Mouse (Mus musculus): ENCODE measurements at regions not wholly inside any gene's neighbourhood (a gene's known extent, or its start where the extent isn't known, plus 50 kb on each side); places are given as distances from the start of the nearest gene placed in this dataset.
A peak's percentile ranks its signal among the peaks of the same experiment; 100 is the strongest.
"Not testable (repeated sequence)": the region's sequence is repeated elsewhere in the genome, so short reads cannot be mapped to it uniquely, and the experiment has no call there.

DNA sequence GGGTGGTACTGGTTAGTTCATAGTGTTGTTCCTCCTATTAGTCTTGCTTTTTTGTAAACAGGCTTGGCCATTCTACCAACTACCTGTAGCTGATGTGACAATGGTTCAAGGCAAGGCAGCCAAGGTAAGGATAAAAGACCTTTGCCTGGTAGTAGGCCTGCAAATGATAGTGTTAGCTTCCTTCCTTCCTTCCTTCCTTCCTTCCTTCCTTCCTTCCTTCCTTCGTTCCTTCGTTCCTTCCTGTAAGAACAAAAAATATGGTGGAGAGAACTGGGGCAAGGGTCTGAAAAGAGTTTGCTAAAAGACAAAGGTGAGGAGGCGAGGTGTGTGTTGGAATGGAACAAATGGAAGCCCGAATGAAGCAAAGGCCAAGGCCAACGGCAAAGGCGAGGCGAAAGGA lies 84.8 kb upstream of the Ezh2 start:
- not testable (repeated sequence) for H3K4me2 ChIP-seq; ATAC-seq (ENCODE audit: extremely low read depth, insufficient number of reproducible peaks, low FRiP score, low TSS enrichment); H3K4me1 ChIP-seq; H3K4me3 ChIP-seq; H3K36me3 ChIP-seq; H3K27ac ChIP-seq (replicated peaks); H3K9ac ChIP-seq; H3K27me3 ChIP-seq (replicated peaks); H3K9me3 ChIP-seq
- 63% methylated on average over 2 of the region's 7 CpGs for WGBS

DNA sequence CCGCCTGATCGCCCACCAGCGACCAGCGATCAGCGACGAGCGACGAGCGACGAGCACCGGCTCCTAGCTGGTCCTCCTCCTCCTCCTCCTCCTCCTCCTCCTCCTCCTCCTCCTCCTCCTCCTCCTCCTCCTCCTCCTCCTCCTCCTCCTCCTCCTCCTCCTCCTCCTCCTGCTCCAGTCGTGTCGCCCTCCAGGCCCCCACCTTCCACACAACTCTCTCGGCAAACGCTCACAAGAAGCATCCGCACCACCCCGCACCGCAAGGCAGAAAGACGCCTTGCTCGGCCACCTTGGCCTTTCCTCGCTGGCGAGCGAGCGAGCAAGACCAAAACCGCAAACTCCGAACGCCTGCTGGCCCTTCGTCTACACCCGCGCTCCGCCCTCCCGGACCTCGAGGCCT lies 77.6 kb upstream of the Ezh2 start:
- H3K27me3 ChIP-seq (replicated peaks); H3K4me1 ChIP-seq; H3K27ac ChIP-seq (replicated peaks); ATAC-seq (ENCODE audit: extremely low read depth, insufficient number of reproducible peaks, low FRiP score, low TSS enrichment); H3K36me3 ChIP-seq; H3K9me3 ChIP-seq: not testable (repeated sequence)
- Histone ChIP-seq H3K4me3 (peak overlapping the region; percentile 43), H3K4me2 (peak overlapping the region; percentile 58), H3K9ac (peak overlapping the region; percentile 59)
- WGBS = 11% methylated on average over 14 of the region's 33 CpGs

- WGBS = 53% methylated on average over 3 of the region's 3 CpGs
These were observed 57.7 kb upstream of the Ezh2 start for GRCm38 (mm10) chr6:47652880-47653279.

DNA sequence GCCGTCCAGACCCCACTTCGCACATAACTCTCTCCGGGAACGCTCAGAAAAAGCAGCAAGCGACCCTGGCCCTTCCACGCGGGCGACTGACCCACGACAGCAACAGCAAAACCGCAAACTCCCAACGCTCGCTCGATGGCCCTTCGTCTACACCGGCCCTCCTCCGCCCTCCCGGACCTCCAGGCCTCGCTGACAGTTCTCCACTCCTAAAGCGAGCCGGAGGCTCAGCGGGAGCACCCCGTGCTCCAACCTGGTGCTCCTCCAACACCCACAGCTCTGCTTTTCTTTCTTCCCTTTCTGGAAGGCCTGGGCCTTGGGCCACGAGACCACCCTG lies 56.2 kb upstream of the Ezh2 start:
- 2% methylated on average over 22 of the region's 23 CpGs for WGBS

More at GRCm38 (mm10) chr6:47652880-47653279, 57.7 kb upstream of the Ezh2 start:
- H3K4me3 ChIP-seq; H3K9ac ChIP-seq; H3K4me2 ChIP-seq; H3K9me3 ChIP-seq; ATAC-seq (ENCODE audit: extremely low read depth, insufficient number of reproducible peaks, low FRiP score, low TSS enrichment); H3K27ac ChIP-seq (replicated peaks); H3K4me1 ChIP-seq; H3K36me3 ChIP-seq: not testable (repeated sequence)
- H3K27me3 ChIP-seq (replicated peaks) = peaks cover 12% of the 10 kb centered on the region; the same call in 1 of the 2 replicates

DNA sequence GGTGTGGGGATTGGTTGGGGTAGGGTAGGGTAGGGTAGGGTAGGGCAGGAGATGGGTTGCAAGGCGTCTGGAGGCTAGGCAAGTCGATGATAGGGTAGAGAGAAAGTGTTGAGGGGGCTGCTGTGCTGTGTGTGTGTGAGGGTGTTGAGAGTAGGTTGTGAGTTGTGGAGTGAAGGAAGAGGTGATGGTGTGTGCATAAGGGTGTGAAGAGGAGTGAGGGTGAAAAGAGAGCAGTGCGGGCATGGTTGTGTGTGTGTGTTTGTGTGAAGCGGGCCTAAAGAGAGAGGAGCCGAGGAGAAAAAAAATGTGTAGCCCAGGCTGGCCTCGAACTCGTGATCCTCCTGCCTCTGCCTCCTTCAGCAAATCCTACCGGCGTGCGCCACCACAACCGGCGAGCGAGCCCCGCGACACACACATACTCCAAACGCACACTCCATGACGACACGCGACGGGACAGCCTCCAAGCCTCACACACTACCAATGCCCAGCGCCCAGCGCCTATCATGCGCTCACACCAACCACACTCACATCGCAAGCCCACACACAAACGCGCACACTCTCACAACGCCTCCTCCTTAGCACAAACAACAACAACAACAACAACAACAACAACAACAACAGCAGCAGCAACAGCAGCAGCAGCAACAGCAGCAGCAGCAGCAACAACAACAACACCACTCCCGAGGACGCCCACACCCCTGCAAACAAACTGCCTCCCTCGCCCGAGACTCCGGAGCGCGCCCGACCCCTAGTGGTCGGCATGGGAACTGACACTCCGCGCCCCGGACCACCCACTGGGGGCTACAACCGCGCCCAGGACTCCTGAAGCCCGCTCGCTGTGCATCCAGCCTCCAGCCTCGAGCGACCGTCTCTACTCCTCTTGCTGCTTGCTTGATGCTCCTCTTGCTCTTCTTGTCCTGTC lies 55.6 kb upstream of the Ezh2 start:
- peak overlapping the region; percentile 80 for H3K4me2 ChIP-seq
- 3% methylated on average over 46 of the region's 46 CpGs for WGBS

More for the DNA sequence above, 56.2 kb upstream of the Ezh2 start:
- H3K4me2 ChIP-seq = peak overlapping the region; percentile 80
- H3K27me3 ChIP-seq (replicated peaks) = peaks cover 12% of the 10 kb centered on the region; the same call in 1 of the 2 replicates
- H3K36me3 ChIP-seq; H3K9me3 ChIP-seq; ATAC-seq (ENCODE audit: extremely low read depth, insufficient number of reproducible peaks, low FRiP score, low TSS enrichment); H3K4me1 ChIP-seq; H3K27ac ChIP-seq (replicated peaks): not testable (repeated sequence)
- H3K9ac ChIP-seq = peak overlapping the region; percentile 77
- H3K4me3 ChIP-seq = peak overlapping the region; percentile 64

GRCm38 (mm10) chr6:47649961-47650360 lies 54.8 kb upstream of the Ezh2 start:
- H3K4me3 ChIP-seq = no peak overlapping the region

More for the DNA sequence above, 55.6 kb upstream of the Ezh2 start:
- Histone ChIP-seq H3K9me3 (no peaks in the 10 kb centered on the region), H3K4me3 (peak overlapping the region; percentile 64), H3K27ac (replicated peaks) (no peak overlapping the region), H3K9ac (peak overlapping the region; percentile 77), H3K27me3 (replicated peaks) (peaks cover 12% of the 10 kb centered on the region; the same call in 1 of the 2 replicates), H3K4me1 (no peaks in the 10 kb centered on the region), H3K36me3 (no peaks in the 10 kb centered on the region)
- peak; percentile 83 for ATAC-seq (ENCODE audit: extremely low read depth, insufficient number of reproducible peaks, low FRiP score, low TSS enrichment)

DNA sequence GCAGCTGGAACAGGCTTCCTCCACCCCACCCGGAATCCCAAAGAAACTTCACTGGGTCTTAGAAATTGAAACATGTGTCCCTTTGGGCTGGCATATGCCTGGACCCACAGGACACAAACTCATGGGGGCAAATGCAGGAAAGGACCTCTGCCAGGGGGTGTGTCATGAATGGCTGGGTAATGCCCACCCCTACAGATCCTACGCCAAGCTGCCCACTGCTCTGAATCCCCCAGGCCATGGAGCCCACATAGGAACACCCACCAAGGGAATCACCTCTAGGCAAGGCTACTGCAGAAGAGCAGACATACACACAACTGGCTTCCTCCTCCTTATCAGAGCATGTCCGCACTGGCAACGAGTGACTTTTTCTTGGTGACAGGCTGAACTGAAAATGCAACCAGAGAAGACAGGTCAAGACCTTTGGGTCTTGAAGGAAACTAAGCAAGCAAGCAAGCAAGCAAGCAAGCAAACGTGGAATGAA lies 54.4 kb upstream of the Ezh2 start:
- ATAC-seq (ENCODE audit: extremely low read depth, insufficient number of reproducible peaks, low FRiP score, low TSS enrichment) = no peak
- 52% methylated on average over 5 of the region's 5 CpGs for WGBS

More at GRCm38 (mm10) chr6:47649961-47650360, 54.8 kb upstream of the Ezh2 start:
- Histone ChIP-seq H3K4me2 (no peak overlapping the region), H3K4me1 (no peaks in the 10 kb centered on the region), H3K9ac (no peak overlapping the region), H3K36me3 (no peaks in the 10 kb centered on the region), H3K9me3 (no peaks in the 10 kb centered on the region), H3K27me3 (replicated peaks) (peaks cover 12% of the 10 kb centered on the region; the same call in 1 of the 2 replicates), H3K27ac (replicated peaks) (no peak overlapping the region)
- 80% methylated on average over 6 of the region's 6 CpGs for WGBS
- ATAC-seq (ENCODE audit: extremely low read depth, insufficient number of reproducible peaks, low FRiP score, low TSS enrichment) = no peak

DNA sequence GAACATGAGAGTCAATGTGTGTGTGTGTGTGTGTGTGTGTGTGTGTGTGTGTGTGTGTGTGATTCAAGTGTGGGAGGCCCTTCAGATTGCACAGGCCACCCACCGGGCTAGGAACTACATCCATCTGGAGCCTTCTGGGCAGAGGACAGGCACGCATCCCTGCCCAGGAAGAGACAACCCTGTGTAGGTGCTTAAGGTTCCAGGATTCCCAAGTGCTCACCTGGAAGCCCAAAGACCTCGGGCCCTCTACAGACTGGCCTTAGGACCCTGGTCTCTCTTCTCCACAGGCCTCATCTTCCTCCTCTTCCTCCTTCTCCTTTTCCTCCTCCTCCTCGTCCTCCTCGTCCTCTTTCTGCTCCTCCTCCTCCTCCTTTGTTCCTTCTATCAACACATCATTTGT lies 53.8 kb upstream of the Ezh2 start:
- no peak for ATAC-seq (ENCODE audit: extremely low read depth, insufficient number of reproducible peaks, low FRiP score, low TSS enrichment)
- H3K27me3 ChIP-seq (replicated peaks) = peaks cover 14% of the 10 kb centered on the region; the same call in 1 of the 2 replicates
- H3K36me3 ChIP-seq = no peaks in the 10 kb centered on the region
- 73% methylated on average over 5 of the region's 5 CpGs for WGBS
- no peaks in the 10 kb centered on the region for H3K4me1 ChIP-seq
- no peak overlapping the region for H3K4me3 ChIP-seq
- no peaks in the 10 kb centered on the region for H3K9me3 ChIP-seq
- H3K9ac ChIP-seq = no peak overlapping the region
- no peak overlapping the region for H3K4me2 ChIP-seq
- H3K27ac ChIP-seq (replicated peaks) = no peak overlapping the region

More for the DNA sequence above, 54.4 kb upstream of the Ezh2 start:
- H3K9me3 ChIP-seq = no peaks in the 10 kb centered on the region
- H3K27ac ChIP-seq (replicated peaks) = no peak overlapping the region
- no peaks in the 10 kb centered on the region for H3K36me3 ChIP-seq
- H3K4me1 ChIP-seq = no peaks in the 10 kb centered on the region
- no peak overlapping the region for H3K9ac ChIP-seq
- no peak overlapping the region for H3K4me2 ChIP-seq
- no peak overlapping the region for H3K4me3 ChIP-seq
- H3K27me3 ChIP-seq (replicated peaks) = peaks cover 12% of the 10 kb centered on the region; the same call in 1 of the 2 replicates

GRCm38 (mm10) chr6:47648316-47648715 lies 53.2 kb upstream of the Ezh2 start:
- H3K4me1 ChIP-seq = no peaks in the 10 kb centered on the region
- ATAC-seq (ENCODE audit: extremely low read depth, insufficient number of reproducible peaks, low FRiP score, low TSS enrichment) = no peak
- no peak overlapping the region for H3K27ac ChIP-seq (replicated peaks)
- no peak overlapping the region for H3K4me2 ChIP-seq
- no peaks in the 10 kb centered on the region for H3K36me3 ChIP-seq
- peaks cover 16% of the 10 kb centered on the region; the same call in 1 of the 2 replicates for H3K27me3 ChIP-seq (replicated peaks)
- WGBS = 80% methylated on average over 7 of the region's 7 CpGs
- no peaks in the 10 kb centered on the region for H3K9me3 ChIP-seq
- H3K4me3 ChIP-seq = no peak overlapping the region
- no peak overlapping the region for H3K9ac ChIP-seq

DNA sequence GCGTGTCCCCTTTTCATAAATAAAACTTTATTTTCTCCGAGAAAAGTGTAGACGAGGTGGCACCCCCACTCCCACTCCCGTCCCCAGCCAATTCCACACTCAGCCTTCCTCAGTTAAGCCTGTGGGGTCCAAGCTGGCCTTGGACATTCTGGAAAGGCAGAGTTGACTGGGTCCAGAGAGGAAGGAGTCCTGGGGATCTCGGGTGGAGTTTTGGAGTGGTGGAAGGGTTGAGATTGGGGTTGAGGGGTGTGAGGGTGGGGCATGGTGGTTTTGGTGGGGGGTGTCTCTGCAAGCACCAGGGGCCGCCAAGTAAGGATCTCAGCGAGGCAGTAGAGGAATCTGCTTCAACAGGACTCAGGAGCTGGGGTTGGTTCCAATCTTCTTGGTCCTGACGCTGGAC lies 52.7 kb upstream of the Ezh2 start:
- peaks cover 15% of the 10 kb centered on the region; the same call in 1 of the 2 replicates for H3K27me3 ChIP-seq (replicated peaks)
- H3K4me3 ChIP-seq = no peak overlapping the region
- no peaks in the 10 kb centered on the region for H3K9me3 ChIP-seq
- no peaks in the 10 kb centered on the region for H3K4me1 ChIP-seq
- no peak for ATAC-seq (ENCODE audit: extremely low read depth, insufficient number of reproducible peaks, low FRiP score, low TSS enrichment)
- no peak overlapping the region for H3K27ac ChIP-seq (replicated peaks)
- no peak overlapping the region for H3K9ac ChIP-seq
- 70% methylated on average over 8 of the region's 8 CpGs for WGBS
- no peaks in the 10 kb centered on the region for H3K36me3 ChIP-seq
- no peak overlapping the region for H3K4me2 ChIP-seq

- H3K4me1 ChIP-seq = no peaks in the 10 kb centered on the region
- H3K36me3 ChIP-seq = no peaks in the 10 kb centered on the region
- H3K4me3 ChIP-seq = no peak overlapping the region
- H3K9me3 ChIP-seq = no peaks in the 10 kb centered on the region
- ATAC-seq (ENCODE audit: extremely low read depth, insufficient number of reproducible peaks, low FRiP score, low TSS enrichment) = no peak
- H3K27ac ChIP-seq (replicated peaks) = no peak overlapping the region
- H3K27me3 ChIP-seq (replicated peaks) = peaks cover 13% of the 10 kb centered on the region; the same call in 1 of the 2 replicates
- no peak overlapping the region for H3K4me2 ChIP-seq
- H3K9ac ChIP-seq = no peak overlapping the region
- WGBS = 67% methylated on average over 14 of the region's 14 CpGs
These were observed 51.8 kb upstream of the Ezh2 start for GRCm38 (mm10) chr6:47646731-47647567.

Measured in heart, embryonic 13.5 days (tissue).